Mouse (Mus musculus) limb, embryonic 11.5 days (tissue): Measurements from ENCODE around the gene Exoc7. TPM values are rescaled to one million over a fixed set of nuclear protein-coding genes. Genes with fewer than 3 reads are reported as not detected.
A peak's percentile ranks its signal among the peaks of the same experiment; 100 is the strongest.

Experiments used
- ATAC-seq: fragments of 200-750 bp; cut with Nextera tagmentation; 2 replicates; pipeline ENCODE4 v1.8.0; 2017; ENCODE audit warnings: low read depth; ENCODE audit not compliant: insufficient number of reproducible peaks, low FRiP score, low TSS enrichment
- DNase-seq: peaks from one replicate; pipeline ENCODE4 v3.0.0-alpha.2; 2015; ENCODE audit warnings: low spot score
- H3K27ac ChIP-seq: fragments of 300-500 bp; sonication (generic); replicated peaks from 2 replicates; pipeline ENCODE4 v1.5.1; 2014; ENCODE audit warnings: low read depth, mild to moderate bottlenecking, low read length
- H3K27me3 ChIP-seq: fragments of 300-500 bp; sonication (generic); 2 replicates; pipeline ENCODE4 v1.6.1; 2014; ENCODE audit warnings: mild to moderate bottlenecking, low read length, mixed read lengths; ENCODE audit not compliant: control insufficient read depth, insufficient read depth
- H3K36me3 ChIP-seq: fragments of 300-500 bp; sonication (generic); 2 replicates; pipeline ENCODE4 v1.6.1; 2014; ENCODE audit warnings: mild to moderate bottlenecking, low read length, moderate library complexity, mixed read lengths; ENCODE audit not compliant: control insufficient read depth, insufficient read depth
- H3K4me1 ChIP-seq: fragments of 300-500 bp; sonication (generic); 2 replicates; pipeline ENCODE4 v1.6.1; 2014; ENCODE audit warnings: low read length, mixed read lengths; ENCODE audit not compliant: control insufficient read depth, insufficient read depth
- H3K4me2 ChIP-seq: fragments of 300-500 bp; sonication (generic); 2 replicates; pipeline ENCODE4 v1.6.1; 2014; ENCODE audit warnings: low read depth, mild to moderate bottlenecking, moderate library complexity; ENCODE audit not compliant: severe bottlenecking
- H3K4me3 ChIP-seq: fragments of 300-500 bp; sonication (generic); 2 replicates; pipeline ENCODE4 v1.5.1; 2014; ENCODE audit warnings: low read depth, low read length
- H3K9ac ChIP-seq: fragments of 300-500 bp; sonication (generic); 2 replicates; pipeline ENCODE4 v1.6.1; 2014; ENCODE audit warnings: mild to moderate bottlenecking, low read length
- H3K9me3 ChIP-seq: fragments of 300-500 bp; sonication (generic); 2 replicates; pipeline ENCODE4 v1.6.1; 2016; ENCODE audit warnings: low read length; ENCODE audit not compliant: control insufficient read depth
- WGBS: fragments of 180-500 bp; shearing (Covaris S2); extraction: QIAGEN DNeasy Blood & Tissue Kit; methylation state at CpG from one replicate; pipeline ENCODE4 v1.1.7; 2014; 5-methylcytosine and 5-hydroxymethylcytosine counted together
- polyA plus RNA-seq: library from polyadenylated mRNA; unstranded; fragments of >200 nt; fragmentation: Nextera tagmentation; extraction: Ambion mirVana; gene quantifications from 2 replicates; pipeline ENCODE4 v1.2.1, GENCODE M21; 2014

The Exoc7 gene
- polyA plus RNA-seq, 1 experiment from 2014 or later: 69.5 TPM

DNA sequence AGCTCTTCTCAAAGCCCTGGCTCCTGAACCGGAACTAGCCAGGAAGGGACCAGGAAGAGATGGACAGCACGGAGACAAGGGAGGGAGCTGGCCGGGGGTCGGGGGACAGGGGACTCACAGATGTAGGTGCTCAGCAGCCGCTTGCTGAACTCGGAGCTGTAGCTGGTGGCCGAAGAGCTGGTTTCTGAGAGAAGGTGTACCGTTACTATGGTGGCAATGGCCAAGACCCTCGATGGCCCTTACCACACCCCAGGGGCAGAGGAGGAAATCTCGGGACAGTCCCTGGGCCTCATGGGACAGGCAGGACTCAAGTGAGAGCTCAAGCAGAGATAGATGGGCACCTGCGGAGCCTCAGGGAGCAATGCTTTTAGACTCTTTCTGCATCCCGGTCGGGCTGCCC, 14.6 kb downstream of the Exoc7 start:
- 91% methylated on average over 13 of the region's 13 CpGs for WGBS
- no peak for ATAC-seq
- H3K27ac ChIP-seq: no peak overlapping the region
- H3K4me3 ChIP-seq: no peak overlapping the region
- no peaks in the 10 kb centered on the region for H3K9me3 ChIP-seq
- H3K4me1 ChIP-seq: no peaks in the 10 kb centered on the region
- H3K9ac ChIP-seq: no peak overlapping the region
- no peaks in the 10 kb centered on the region for H3K27me3 ChIP-seq
- DNase-seq: no peak
- no peak overlapping the region for H3K4me2 ChIP-seq
- H3K36me3 ChIP-seq: peaks cover 7% of the 10 kb centered on the region

DNA sequence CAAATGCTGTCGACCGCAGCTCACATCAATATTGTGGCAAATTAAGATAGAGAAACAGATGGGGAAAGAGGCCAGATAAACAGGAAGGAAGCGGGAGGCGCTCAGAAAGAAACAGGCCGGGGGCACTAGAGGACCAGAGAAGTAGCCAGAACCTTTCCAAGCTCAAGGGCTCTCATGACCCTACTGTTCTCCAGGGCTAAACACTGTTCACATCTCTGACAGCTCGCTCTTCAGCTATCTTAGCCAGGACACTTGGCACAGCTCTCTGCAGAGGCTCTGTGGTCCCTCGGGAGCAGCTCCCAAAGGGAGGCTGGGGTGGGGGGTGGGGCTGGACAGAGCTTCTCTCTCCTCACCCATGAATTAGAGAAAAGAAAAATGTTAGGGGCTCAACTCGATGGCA, 16.5 kb downstream of the Exoc7 start:
- no peak for ATAC-seq
- H3K4me3 ChIP-seq: no peak overlapping the region
- no peak for DNase-seq
- H3K36me3 ChIP-seq: peaks cover 7% of the 10 kb centered on the region; the same call in 1 of the 2 replicates
- no peak overlapping the region for H3K27ac ChIP-seq
- WGBS: 72% methylated on average over 8 of the region's 8 CpGs
- no peaks in the 10 kb centered on the region for H3K4me1 ChIP-seq
- no peak overlapping the region for H3K4me2 ChIP-seq
- H3K9me3 ChIP-seq: no peaks in the 10 kb centered on the region
- H3K27me3 ChIP-seq: no peaks in the 10 kb centered on the region; the same call in 1 of the 2 replicates
- H3K9ac ChIP-seq: no peak overlapping the region

DNA sequence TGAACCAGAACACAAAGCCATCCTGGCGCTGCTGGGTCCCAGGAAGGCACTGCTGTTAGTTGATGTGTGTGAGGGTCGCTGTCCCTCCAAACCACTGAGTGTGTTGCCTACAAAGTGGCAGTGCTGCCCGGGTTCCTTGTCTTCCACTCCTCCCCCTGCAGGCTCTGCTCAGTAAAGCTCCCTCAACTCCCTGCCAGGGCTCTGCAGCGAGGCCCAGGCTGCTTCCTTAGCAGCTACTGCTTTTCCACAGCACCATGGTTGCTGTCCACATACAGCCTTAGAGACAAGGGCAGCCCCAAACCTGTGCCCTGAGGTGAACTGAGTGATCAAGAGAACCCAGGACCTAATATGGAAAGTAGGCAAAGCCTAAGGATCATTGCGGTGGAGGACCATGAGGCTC, 19.7 kb downstream of the Exoc7 start:
- peaks cover 7% of the 10 kb centered on the region; the same call in 1 of the 2 replicates for H3K36me3 ChIP-seq
- no peak overlapping the region for H3K4me3 ChIP-seq
- no peak overlapping the region for H3K4me2 ChIP-seq
- ATAC-seq (no peak), DNase-seq (no peak)
- no peak overlapping the region for H3K9ac ChIP-seq
- WGBS: 80% methylated on average over 5 of the region's 5 CpGs
- no peak overlapping the region for H3K27ac ChIP-seq
- no peaks in the 10 kb centered on the region for H3K4me1 ChIP-seq
- H3K9me3 ChIP-seq: no peaks in the 10 kb centered on the region
- peaks cover 28% of the 10 kb centered on the region for H3K27me3 ChIP-seq

DNA sequence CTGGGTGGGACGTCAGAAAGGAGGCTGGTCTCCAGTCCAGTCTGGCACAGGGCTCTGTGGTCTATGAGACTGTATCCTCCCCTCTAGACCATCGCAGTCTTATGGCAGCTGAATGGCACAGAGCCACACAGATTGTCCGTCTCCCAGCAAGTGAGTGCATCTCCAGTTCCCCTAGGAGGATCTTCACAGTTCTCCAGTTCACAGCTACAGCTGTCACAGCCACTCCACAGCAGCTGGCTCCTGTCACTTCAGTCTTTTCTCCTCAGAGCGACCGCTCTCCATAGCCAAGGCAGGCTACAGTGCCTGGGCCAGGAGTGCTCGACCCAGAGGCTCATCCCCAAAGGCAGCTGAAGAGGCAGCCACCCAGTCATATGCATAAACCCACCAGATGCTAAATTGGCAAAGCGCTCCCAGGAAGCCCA, 21.3 kb downstream of the Exoc7 start:
- Histone ChIP-seq H3K4me3 (no peak overlapping the region), H3K9me3 (no peaks in the 10 kb centered on the region), H3K36me3 (peaks cover 3% of the 10 kb centered on the region; the same call in 1 of the 2 replicates), H3K27me3 (peaks cover 44% of the 10 kb centered on the region), H3K4me1 (peaks cover 4% of the 10 kb centered on the region; the same call in 1 of the 2 replicates), H3K4me2 (no peak overlapping the region), H3K9ac (no peak overlapping the region), H3K27ac (no peak overlapping the region)
- no peak for ATAC-seq
- DNase-seq: no peak
- WGBS: 74% methylated on average over 7 of the region's 7 CpGs

DNA sequence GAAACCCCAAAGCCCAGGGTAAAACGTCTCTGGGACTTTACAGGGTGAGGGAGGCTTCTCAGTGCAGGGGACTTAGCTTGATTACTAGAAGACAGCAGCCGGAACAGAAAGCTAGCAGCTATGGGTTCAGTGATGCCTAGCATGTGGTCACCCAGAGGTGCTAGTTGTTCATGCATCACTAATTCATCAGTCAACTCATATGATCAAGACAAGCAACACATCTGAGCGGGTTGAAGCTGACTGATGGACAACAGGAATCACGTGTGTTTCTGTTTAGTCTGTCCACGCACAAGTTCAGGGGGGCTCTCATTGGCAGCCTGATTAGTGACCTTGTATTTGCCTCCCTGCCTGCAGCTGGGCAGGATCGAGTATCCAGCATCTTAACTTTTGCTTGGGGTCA, 23.1 kb downstream of the Exoc7 start:
- DNase-seq (no peak), ATAC-seq (no peak)
- Histone ChIP-seq H3K9me3 (no peaks in the 10 kb centered on the region), H3K27ac (no peak overlapping the region), H3K27me3 (peaks cover 53% of the 10 kb centered on the region), H3K36me3 (peaks cover 3% of the 10 kb centered on the region; the same call in 1 of the 2 replicates), H3K4me2 (no peak overlapping the region), H3K4me3 (no peak overlapping the region), H3K4me1 (peaks cover 4% of the 10 kb centered on the region; the same call in 1 of the 2 replicates), H3K9ac (no peak overlapping the region)
- 41% methylated on average over 6 of the region's 6 CpGs for WGBS

DNA sequence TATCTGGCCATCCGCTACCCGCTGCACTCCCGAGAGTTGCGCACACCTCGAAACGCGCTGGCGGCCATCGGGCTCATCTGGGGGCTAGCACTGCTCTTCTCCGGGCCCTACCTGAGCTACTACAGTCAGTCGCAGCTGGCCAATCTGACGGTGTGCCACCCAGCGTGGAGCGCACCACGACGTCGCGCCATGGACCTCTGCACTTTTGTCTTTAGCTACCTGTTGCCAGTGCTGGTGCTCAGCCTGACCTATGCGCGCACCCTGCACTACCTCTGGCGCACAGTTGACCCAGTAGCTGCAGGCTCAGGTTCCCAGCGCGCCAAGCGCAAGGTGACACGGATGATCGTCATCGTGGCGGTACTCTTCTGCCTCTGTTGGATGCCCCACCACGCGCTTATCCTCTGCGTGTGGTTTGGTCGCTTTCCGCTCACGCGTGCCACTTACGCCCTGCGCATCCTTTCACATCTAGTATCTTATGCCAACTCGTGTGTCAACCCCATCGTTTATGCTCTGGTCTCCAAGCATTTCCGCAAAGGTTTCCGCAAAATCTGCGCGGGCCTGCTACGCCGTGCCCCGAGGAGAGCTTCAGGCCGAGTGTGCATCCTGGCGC, 24.0 kb downstream of the Exoc7 start:
- DNase-seq: peak; percentile 33
- no peak overlapping the region for H3K4me2 ChIP-seq

DNA sequence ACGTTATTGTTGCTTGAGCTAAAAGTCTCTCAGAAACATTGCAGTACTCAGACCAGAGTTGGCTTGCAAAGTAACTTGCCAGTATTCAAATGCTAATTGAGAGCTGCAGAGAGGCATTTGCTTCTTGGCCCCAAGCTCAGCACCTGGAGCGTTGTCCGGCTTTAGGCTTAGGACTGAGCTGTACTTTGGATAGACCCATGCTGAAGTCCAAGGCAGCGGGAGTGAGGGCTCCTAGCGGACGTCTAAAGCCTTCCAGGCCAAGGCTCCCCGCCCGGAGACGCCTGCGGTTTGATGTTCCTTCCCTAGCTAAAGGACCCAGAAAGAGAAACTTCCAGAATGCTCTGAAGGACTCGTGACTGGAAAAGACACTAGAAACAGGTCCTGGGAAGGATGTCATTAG, 24.9 kb downstream of the Exoc7 start:
- peaks cover 4% of the 10 kb centered on the region; the same call in 1 of the 2 replicates for H3K4me1 ChIP-seq
- peaks cover 53% of the 10 kb centered on the region for H3K27me3 ChIP-seq
- under 1% methylated on average over 11 of the region's 11 CpGs for WGBS
- H3K9me3 ChIP-seq: no peaks in the 10 kb centered on the region
- H3K36me3 ChIP-seq: no peaks in the 10 kb centered on the region
- H3K4me2 ChIP-seq: no peak overlapping the region
- H3K27ac ChIP-seq: no peak overlapping the region
- DNase-seq: peak; percentile 57
- H3K4me3 ChIP-seq: no peak overlapping the region
- no peak for ATAC-seq
- H3K9ac ChIP-seq: no peak overlapping the region

More for the DNA sequence above, 24.0 kb downstream of the Exoc7 start:
- Histone ChIP-seq H3K4me3 (no peak overlapping the region), H3K4me1 (peaks cover 4% of the 10 kb centered on the region; the same call in 1 of the 2 replicates), H3K27me3 (peaks cover 53% of the 10 kb centered on the region), H3K36me3 (peaks cover under 1% of the 10 kb centered on the region; the same call in 1 of the 2 replicates), H3K9me3 (no peaks in the 10 kb centered on the region), H3K27ac (no peak overlapping the region), H3K9ac (no peak overlapping the region)
- no peak for ATAC-seq
- 10% methylated on average over 48 of the region's 48 CpGs for WGBS

DNA sequence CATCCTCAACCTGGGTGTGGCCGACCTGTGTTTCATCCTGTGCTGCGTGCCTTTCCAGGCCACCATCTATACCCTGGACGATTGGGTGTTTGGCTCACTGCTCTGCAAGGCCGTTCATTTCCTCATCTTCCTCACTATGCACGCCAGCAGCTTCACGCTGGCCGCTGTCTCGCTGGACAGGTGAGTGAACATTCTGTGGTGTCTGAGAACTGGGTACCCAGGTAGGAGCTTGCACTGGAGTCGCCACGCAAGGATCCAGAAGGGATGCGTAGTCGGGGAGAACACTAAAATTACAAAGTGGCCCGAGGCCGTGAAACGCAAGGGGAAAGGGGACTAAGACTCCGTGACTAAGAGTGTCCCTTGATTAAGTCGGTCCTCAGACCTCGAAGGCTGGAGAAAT, 25.4 kb downstream of the Exoc7 start:
- no peaks in the 10 kb centered on the region for H3K36me3 ChIP-seq
- DNase-seq: peak; percentile 40
- peak overlapping the region; percentile 19 for H3K4me3 ChIP-seq
- no peak for ATAC-seq
- WGBS: 2% methylated on average over 18 of the region's 18 CpGs
- no peak overlapping the region for H3K27ac ChIP-seq
- no peaks in the 10 kb centered on the region for H3K9me3 ChIP-seq
- H3K9ac ChIP-seq: no peak overlapping the region
- peaks cover 4% of the 10 kb centered on the region; the same call in 1 of the 2 replicates for H3K4me1 ChIP-seq
- H3K4me2 ChIP-seq: peak overlapping the region; percentile 41
- H3K27me3 ChIP-seq: peaks cover 53% of the 10 kb centered on the region
